Mouse (Mus musculus) ES-Bruce4 (cell line): ENCODE measurements at regions not wholly inside any gene's neighbourhood (a gene's known extent, or its start where the extent isn't known, plus 50 kb on each side); places are given as distances from the start of the nearest gene placed in this dataset.

Experiments
- CTCF ChIP-seq: IDR thresholded peaks from one replicate; pipeline ENCODE4 v1.8.1; 2011; ENCODE audit warnings: low read depth, low read length
- EP300 ChIP-seq: IDR thresholded peaks from 2 replicates; pipeline ENCODE4 v1.6.1; 2011; ENCODE audit warnings: low read depth, low read length; ENCODE audit not compliant: insufficient read depth
- POLR2A ChIP-seq: IDR thresholded peaks from one replicate; pipeline ENCODE4 v1.8.1; 2011; ENCODE audit warnings: low read length; ENCODE audit not compliant: insufficient read depth

GRCm38 (mm10) chr4:48992021-48992420 is 67.1 kb upstream of the Plppr1 start:
- TF ChIP-seq CTCF: no peak
- no peak for TF ChIP-seq EP300
- TF ChIP-seq POLR2A: no peak
